Mouse (Mus musculus): ENCODE results near the gene Map2k4. TPM values are rescaled to one million over a fixed set of nuclear protein-coding genes. Genes with fewer than 3 reads are reported as not detected.

Gene Map2k4
- polyA plus RNA-seq, 1 experiment from 2014 or later: 50.9 TPM

GRCm38 (mm10) chr11:65754161-65754560 is 33.9 kb downstream of the Map2k4 start:
- WGBS: 63% methylated on average over 4 of the region's 4 CpGs

DNA sequence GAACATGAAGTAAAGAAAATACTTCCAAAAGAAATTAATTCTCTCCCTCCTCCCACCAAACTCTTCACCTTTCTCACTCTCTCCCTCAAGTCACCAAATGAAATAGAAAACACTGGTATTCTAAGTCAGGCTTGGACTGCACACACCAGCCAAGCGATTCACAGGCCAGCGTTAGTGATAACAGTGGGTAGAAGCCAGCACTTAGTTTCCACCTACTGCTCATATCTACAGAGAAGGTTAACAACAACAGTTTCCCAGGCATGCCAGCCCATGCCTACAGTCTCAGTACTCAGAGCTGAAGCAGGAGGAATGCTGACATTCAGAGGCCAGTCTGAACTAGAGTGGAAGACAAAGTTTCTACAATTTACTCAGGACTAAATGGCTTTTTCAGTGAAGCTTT is 34.5 kb downstream of the Map2k4 start:
- Histone ChIP-seq H3K4me2 (ENCODE audit: low read depth, low read length) (no peak overlapping the region), H3K36me3 (ENCODE audit: control insufficient read depth, insufficient read depth, low read length) (no peaks in the 10 kb centered on the region), H3K9me3 (ENCODE audit: control insufficient read depth, low read length) (no peaks in the 10 kb centered on the region), H3K27ac (ENCODE audit: low read length) (no peak overlapping the region), H3K4me1 (ENCODE audit: control insufficient read depth, insufficient read depth, low read length) (no peaks in the 10 kb centered on the region), H3K27me3 (replicated peaks; ENCODE audit: control insufficient read depth, insufficient read depth, low read length) (no peaks in the 10 kb centered on the region), H3K9ac (ENCODE audit: low read depth, low read length) (no peak overlapping the region), H3K4me3 (ENCODE audit: low read length) (no peak overlapping the region)
- WGBS: 81% methylated on average over 2 of the region's 2 CpGs
- no peak for ATAC-seq

More at GRCm38 (mm10) chr11:65754161-65754560, 33.9 kb downstream of the Map2k4 start:
- Histone ChIP-seq H3K4me2 (ENCODE audit: low read depth, low read length) (no peak overlapping the region), H3K27ac (ENCODE audit: low read length) (no peak overlapping the region), H3K9me3 (ENCODE audit: control insufficient read depth, low read length) (no peaks in the 10 kb centered on the region), H3K9ac (ENCODE audit: low read depth, low read length) (no peak overlapping the region), H3K36me3 (ENCODE audit: control insufficient read depth, insufficient read depth, low read length) (no peaks in the 10 kb centered on the region), H3K4me3 (ENCODE audit: low read length) (no peak overlapping the region), H3K27me3 (replicated peaks; ENCODE audit: control insufficient read depth, insufficient read depth, low read length) (no peaks in the 10 kb centered on the region), H3K4me1 (ENCODE audit: control insufficient read depth, insufficient read depth, low read length) (no peaks in the 10 kb centered on the region)
- no peak for ATAC-seq

GRCm38 (mm10) chr11:65750546-65750945 is 37.6 kb downstream of the Map2k4 start:
- no peaks in the 10 kb centered on the region for H3K27me3 ChIP-seq (replicated peaks; ENCODE audit: control insufficient read depth, insufficient read depth, low read length)
- no peaks in the 10 kb centered on the region for H3K9me3 ChIP-seq (ENCODE audit: control insufficient read depth, low read length)
- H3K4me3 ChIP-seq (ENCODE audit: low read length): no peak overlapping the region
- H3K9ac ChIP-seq (ENCODE audit: low read depth, low read length): no peak overlapping the region
- H3K36me3 ChIP-seq (ENCODE audit: control insufficient read depth, insufficient read depth, low read length): no peaks in the 10 kb centered on the region
- no peak overlapping the region for H3K4me2 ChIP-seq (ENCODE audit: low read depth, low read length)
- WGBS: 84% methylated on average over 3 of the region's 3 CpGs
- peaks cover 5% of the 10 kb centered on the region; the same call in 1 of the 2 replicates for H3K4me1 ChIP-seq (ENCODE audit: control insufficient read depth, insufficient read depth, low read length)
- no peak overlapping the region for H3K27ac ChIP-seq (ENCODE audit: low read length)
- no peak for ATAC-seq

DNA sequence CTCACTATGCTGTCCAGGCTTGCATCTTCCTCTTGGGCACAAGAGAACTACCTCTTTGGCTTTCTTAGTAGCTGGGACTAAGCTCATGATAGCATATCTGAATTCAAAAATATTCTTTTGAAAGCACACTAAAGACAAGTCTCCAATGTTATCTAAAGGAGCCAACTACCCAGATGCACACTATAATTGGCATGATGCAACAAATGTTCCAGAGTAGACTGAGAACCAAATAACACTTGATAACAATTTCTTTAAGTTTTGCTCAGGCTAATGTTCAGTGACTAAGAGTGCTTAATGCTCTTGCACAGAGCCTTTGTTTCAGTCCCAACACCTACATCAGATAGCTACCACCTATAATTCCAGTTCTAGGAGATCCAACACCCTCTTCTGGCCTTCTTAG is 40.7 kb downstream of the Map2k4 start:
- H3K27me3 ChIP-seq (replicated peaks; ENCODE audit: control insufficient read depth, insufficient read depth, low read length): no peaks in the 10 kb centered on the region

DNA sequence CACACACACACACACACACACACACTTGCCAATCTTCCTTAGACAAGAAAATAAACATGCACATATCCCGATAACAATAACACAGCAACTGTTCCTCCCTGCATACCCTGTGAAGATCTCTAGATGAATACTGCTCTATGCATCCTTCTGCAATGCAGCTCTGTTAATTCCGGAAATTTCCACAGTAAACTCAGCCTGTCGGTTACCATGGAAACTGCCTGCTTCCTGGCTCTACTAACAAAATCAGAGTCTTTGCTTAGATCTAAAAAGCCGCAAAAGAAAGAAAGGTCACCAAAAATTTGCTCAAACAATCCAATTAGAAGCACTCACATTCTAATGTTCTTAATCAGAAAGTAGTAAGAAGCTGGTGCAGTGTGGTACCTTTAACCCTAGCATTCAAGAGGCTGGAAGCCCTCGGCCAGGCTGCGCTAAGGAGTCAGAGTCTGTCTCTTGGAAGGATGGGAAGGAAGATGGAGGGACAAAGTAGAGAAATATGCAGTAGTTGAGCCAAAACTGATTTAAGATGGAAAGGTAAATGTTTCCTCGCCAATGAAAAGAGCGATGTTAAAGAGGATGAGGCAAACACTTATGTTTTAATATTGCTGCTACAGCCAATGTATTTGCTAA is 42.3 kb downstream of the Map2k4 start:
- no peak for ATAC-seq
- no peaks in the 10 kb centered on the region for H3K9me3 ChIP-seq (ENCODE audit: control insufficient read depth, low read length)

More for the DNA sequence above, 40.7 kb downstream of the Map2k4 start:
- Histone ChIP-seq H3K9me3 (ENCODE audit: control insufficient read depth, low read length) (no peaks in the 10 kb centered on the region), H3K4me1 (ENCODE audit: control insufficient read depth, insufficient read depth, low read length) (peaks cover 5% of the 10 kb centered on the region; the same call in 1 of the 2 replicates), H3K27ac (ENCODE audit: low read length) (no peak overlapping the region), H3K36me3 (ENCODE audit: control insufficient read depth, insufficient read depth, low read length) (no peaks in the 10 kb centered on the region), H3K4me2 (ENCODE audit: low read depth, low read length) (no peak overlapping the region), H3K9ac (ENCODE audit: low read depth, low read length) (no peak overlapping the region), H3K4me3 (ENCODE audit: low read length) (no peak overlapping the region)
- ATAC-seq: no peak

DNA sequence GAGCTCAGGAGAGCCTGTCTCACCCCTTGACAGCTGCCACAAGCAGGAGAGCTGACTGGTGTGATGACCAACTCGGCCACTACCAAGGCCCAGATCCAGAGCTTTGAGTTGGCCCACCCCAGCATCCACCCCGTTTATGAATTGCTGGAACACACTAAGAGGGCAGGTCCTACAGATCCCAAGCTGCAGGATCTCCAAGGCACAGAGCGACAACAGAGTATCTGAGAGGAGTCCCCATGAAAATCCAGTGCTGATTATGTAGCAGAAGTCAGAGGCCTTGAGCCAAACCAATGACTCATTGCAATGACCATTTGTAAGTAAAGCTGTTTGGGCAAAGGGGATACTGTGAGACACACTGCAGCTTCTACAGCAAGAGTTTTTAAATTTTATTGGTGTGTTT is 44.2 kb downstream of the Map2k4 start:
- H3K27me3 ChIP-seq (replicated peaks; ENCODE audit: control insufficient read depth, insufficient read depth, low read length): no peaks in the 10 kb centered on the region
- H3K4me2 ChIP-seq (ENCODE audit: low read depth, low read length): no peak overlapping the region
- no peak overlapping the region for H3K27ac ChIP-seq (ENCODE audit: low read length)
- 88% methylated on average over 3 of the region's 3 CpGs for WGBS
- H3K4me1 ChIP-seq (ENCODE audit: control insufficient read depth, insufficient read depth, low read length): peaks cover 5% of the 10 kb centered on the region; the same call in 1 of the 2 replicates
- no peaks in the 10 kb centered on the region for H3K9me3 ChIP-seq (ENCODE audit: control insufficient read depth, low read length)
- no peak overlapping the region for H3K4me3 ChIP-seq (ENCODE audit: low read length)
- no peak overlapping the region for H3K9ac ChIP-seq (ENCODE audit: low read depth, low read length)
- no peaks in the 10 kb centered on the region for H3K36me3 ChIP-seq (ENCODE audit: control insufficient read depth, insufficient read depth, low read length)
- no peak for ATAC-seq

More for the DNA sequence above, 42.3 kb downstream of the Map2k4 start:
- Histone ChIP-seq H3K4me2 (ENCODE audit: low read depth, low read length) (no peak overlapping the region), H3K36me3 (ENCODE audit: control insufficient read depth, insufficient read depth, low read length) (no peaks in the 10 kb centered on the region), H3K4me3 (ENCODE audit: low read length) (no peak overlapping the region), H3K27ac (ENCODE audit: low read length) (no peak overlapping the region), H3K9ac (ENCODE audit: low read depth, low read length) (no peak overlapping the region), H3K27me3 (replicated peaks; ENCODE audit: control insufficient read depth, insufficient read depth, low read length) (no peaks in the 10 kb centered on the region), H3K4me1 (ENCODE audit: control insufficient read depth, insufficient read depth, low read length) (peaks cover 5% of the 10 kb centered on the region; the same call in 1 of the 2 replicates)
- 64% methylated on average over 8 of the region's 8 CpGs for WGBS

GRCm38 (mm10) chr11:65740811-65741210 is 47.3 kb downstream of the Map2k4 start:
- Histone ChIP-seq H3K9ac (ENCODE audit: low read depth, low read length) (no peak overlapping the region), H3K4me1 (ENCODE audit: control insufficient read depth, insufficient read depth, low read length) (peaks cover 12% of the 10 kb centered on the region), H3K27me3 (replicated peaks; ENCODE audit: control insufficient read depth, insufficient read depth, low read length) (no peaks in the 10 kb centered on the region), H3K9me3 (ENCODE audit: control insufficient read depth, low read length) (no peaks in the 10 kb centered on the region), H3K4me3 (ENCODE audit: low read length) (no peak overlapping the region), H3K27ac (ENCODE audit: low read length) (no peak overlapping the region), H3K4me2 (ENCODE audit: low read depth, low read length) (no peak overlapping the region), H3K36me3 (ENCODE audit: control insufficient read depth, insufficient read depth, low read length) (no peaks in the 10 kb centered on the region)
- ATAC-seq: no peak
- 86% methylated on average over 5 of the region's 5 CpGs for WGBS

- Histone ChIP-seq H3K9me3 (ENCODE audit: control insufficient read depth, low read length) (no peaks in the 10 kb centered on the region), H3K27ac (ENCODE audit: low read length) (peak overlapping the region; percentile 68), H3K4me1 (ENCODE audit: control insufficient read depth, insufficient read depth, low read length) (peaks cover 14% of the 10 kb centered on the region), H3K36me3 (ENCODE audit: control insufficient read depth, insufficient read depth, low read length) (no peaks in the 10 kb centered on the region), H3K4me2 (ENCODE audit: low read depth, low read length) (no peak overlapping the region), H3K9ac (ENCODE audit: low read depth, low read length) (no peak overlapping the region), H3K4me3 (ENCODE audit: low read length) (no peak overlapping the region), H3K27me3 (replicated peaks; ENCODE audit: control insufficient read depth, insufficient read depth, low read length) (no peaks in the 10 kb centered on the region)
- WGBS: 60% methylated on average over 2 of the region's 2 CpGs
- peak; percentile 40; the same call in 1 of the 2 replicates for ATAC-seq
Observed at GRCm38 (mm10) chr11:65740390-65740789, 47.7 kb downstream of the Map2k4 start.

GRCm38 (mm10) chr11:65739880-65740279 is 48.2 kb downstream of the Map2k4 start:
- Histone ChIP-seq H3K4me3 (ENCODE audit: low read length) (no peak overlapping the region), H3K4me1 (ENCODE audit: control insufficient read depth, insufficient read depth, low read length) (peaks cover 19% of the 10 kb centered on the region), H3K27ac (ENCODE audit: low read length) (peak overlapping the region; percentile 68), H3K9ac (ENCODE audit: low read depth, low read length) (no peak overlapping the region), H3K4me2 (ENCODE audit: low read depth, low read length) (no peak overlapping the region), H3K9me3 (ENCODE audit: control insufficient read depth, low read length) (no peaks in the 10 kb centered on the region), H3K27me3 (replicated peaks; ENCODE audit: control insufficient read depth, insufficient read depth, low read length) (no peaks in the 10 kb centered on the region), H3K36me3 (ENCODE audit: control insufficient read depth, insufficient read depth, low read length) (no peaks in the 10 kb centered on the region)
- peak; percentile 86 for ATAC-seq

DNA sequence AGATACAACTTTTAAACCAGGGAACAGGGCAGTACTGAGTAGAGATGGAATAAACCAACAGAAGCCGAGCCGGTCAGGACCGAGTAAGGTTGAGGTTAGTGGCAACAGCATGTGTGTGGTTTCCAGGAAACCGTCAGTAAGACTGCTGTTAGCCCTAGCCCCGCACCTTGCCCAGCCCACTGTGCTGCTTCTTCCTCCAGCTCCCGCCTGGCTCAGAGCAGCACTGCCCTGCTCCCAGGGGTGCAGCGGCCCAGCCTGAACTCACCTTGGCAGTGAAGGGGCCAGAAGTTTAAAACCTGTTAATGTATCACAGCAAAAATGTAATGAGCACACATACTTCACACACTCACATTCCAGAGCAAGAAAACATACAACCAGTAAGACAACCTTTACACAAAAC is 53.4 kb downstream of the Map2k4 start:
- H3K36me3 ChIP-seq (ENCODE audit: control insufficient read depth, insufficient read depth, low read length): no peaks in the 10 kb centered on the region; the same call in 1 of the 2 replicates
- H3K27ac ChIP-seq (ENCODE audit: low read length): no peak overlapping the region
- H3K27me3 ChIP-seq (replicated peaks; ENCODE audit: control insufficient read depth, insufficient read depth, low read length): no peaks in the 10 kb centered on the region
- ATAC-seq: peak; percentile 66
- 55% methylated on average over 7 of the region's 7 CpGs for WGBS
- no peak overlapping the region for H3K9ac ChIP-seq (ENCODE audit: low read depth, low read length)
- no peak overlapping the region for H3K4me2 ChIP-seq (ENCODE audit: low read depth, low read length)
- H3K9me3 ChIP-seq (ENCODE audit: control insufficient read depth, low read length): no peaks in the 10 kb centered on the region
- H3K4me1 ChIP-seq (ENCODE audit: control insufficient read depth, insufficient read depth, low read length): peaks cover 25% of the 10 kb centered on the region
- H3K4me3 ChIP-seq (ENCODE audit: low read length): no peak overlapping the region

Measured in intestine, embryonic 16.5 days (tissue).